Mouse (Mus musculus) cortical plate, adult 2 months (tissue): ENCODE results near the gene Vps50. TPM values are rescaled to one million over a fixed set of nuclear protein-coding genes. Genes with fewer than 3 reads are reported as not detected.
"Not testable (repeated sequence)": the region's sequence is repeated elsewhere in the genome, so short reads cannot be mapped to it uniquely, and the experiment has no call there.

Experiments used
- H3K27ac ChIP-seq: fragments of 200-500 bp; 2 replicates; pipeline ENCODE4 v1.5.1; 2012; ENCODE audit warnings: low read length, control low read depth, inconsistent platforms; ENCODE audit not compliant: insufficient read depth
- H3K4me1 ChIP-seq: fragments of 200-500 bp; 2 replicates; pipeline ENCODE4 v1.6.1; 2011; ENCODE audit warnings: low read length; ENCODE audit not compliant: control insufficient read depth, insufficient read depth
- H3K4me3 ChIP-seq: fragments of 200-500 bp; 2 replicates; pipeline ENCODE4 v1.5.1; 2011; ENCODE audit warnings: mild to moderate bottlenecking, low read length, control low read depth; ENCODE audit not compliant: insufficient read depth
- CTCF ChIP-seq: fragments of 200-500 bp; IDR thresholded peaks from 2 replicates; pipeline ENCODE4 v1.5.1; 2011; ENCODE audit warnings: mild to moderate bottlenecking, control low read depth, low read length; ENCODE audit not compliant: insufficient read depth; ENCODE audit errors: extremely low read depth
- POLR2A ChIP-seq: fragments of 200-500 bp; IDR thresholded peaks from 2 replicates; pipeline ENCODE4 v1.6.1; 2011; ENCODE audit warnings: mild to moderate bottlenecking, low read length, control low read depth; ENCODE audit not compliant: insufficient read depth; ENCODE audit errors: extremely low read depth
- polyA plus RNA-seq: library from polyadenylated mRNA; depleted of rRNA; stranded (reverse); fragments of >200 nt; gene quantifications from 2 replicates; pipeline ENCODE4 v1.2.3, GENCODE M21; 2012

Gene Vps50
- polyA plus RNA-seq, 1 experiment, result 33.9 TPM

DNA sequence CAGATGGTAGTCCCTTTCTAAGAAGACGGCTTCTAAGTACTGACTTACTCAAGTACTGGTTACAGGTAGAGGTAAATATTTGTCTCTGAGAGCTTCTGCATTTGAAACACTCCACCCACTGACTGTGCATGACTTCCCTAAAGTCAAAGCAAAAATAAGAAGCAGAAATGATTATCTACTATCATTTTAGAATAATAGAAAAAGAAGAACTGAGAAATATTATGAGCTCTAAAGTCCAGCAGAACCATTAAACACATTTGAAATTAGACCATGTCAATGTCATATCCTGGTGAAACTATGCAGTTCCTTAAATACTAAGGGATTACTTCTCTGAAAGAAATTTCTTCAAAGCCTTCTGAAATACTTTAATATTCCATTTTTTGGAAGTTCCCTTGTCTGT is 10.8 kb upstream of the Vps50 start:
- no peak for TF ChIP-seq CTCF
- TF ChIP-seq POLR2A, result no peak
- Histone ChIP-seq H3K4me3 (no peak overlapping the region), H3K27ac (no peak overlapping the region), H3K4me1 (no peaks in the 10 kb centered on the region)

DNA sequence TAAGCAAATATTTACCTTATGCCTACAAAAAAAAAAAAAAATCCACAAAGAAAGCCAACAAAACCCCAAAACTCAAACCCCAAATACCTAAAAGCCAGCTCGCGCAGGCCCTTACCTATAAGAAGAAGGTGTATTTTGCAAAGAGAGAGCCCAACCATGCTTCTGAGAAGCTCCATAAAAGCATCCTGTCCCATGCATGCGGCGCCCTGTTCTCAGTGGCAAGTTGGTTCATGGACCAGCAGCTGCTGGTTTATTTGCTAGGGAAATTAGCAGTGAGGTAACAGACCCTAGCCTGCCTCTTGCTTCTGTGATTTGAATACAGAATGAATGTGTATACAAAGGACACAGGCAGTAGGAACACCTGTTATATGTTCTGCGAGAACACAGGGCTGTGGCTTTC is 3.9 kb upstream of the Vps50 start:
- Histone ChIP-seq H3K4me3 (no peak overlapping the region), H3K4me1 (no peaks in the 10 kb centered on the region), H3K27ac (no peak overlapping the region)
- no peak for TF ChIP-seq CTCF
- TF ChIP-seq POLR2A, result no peak

DNA sequence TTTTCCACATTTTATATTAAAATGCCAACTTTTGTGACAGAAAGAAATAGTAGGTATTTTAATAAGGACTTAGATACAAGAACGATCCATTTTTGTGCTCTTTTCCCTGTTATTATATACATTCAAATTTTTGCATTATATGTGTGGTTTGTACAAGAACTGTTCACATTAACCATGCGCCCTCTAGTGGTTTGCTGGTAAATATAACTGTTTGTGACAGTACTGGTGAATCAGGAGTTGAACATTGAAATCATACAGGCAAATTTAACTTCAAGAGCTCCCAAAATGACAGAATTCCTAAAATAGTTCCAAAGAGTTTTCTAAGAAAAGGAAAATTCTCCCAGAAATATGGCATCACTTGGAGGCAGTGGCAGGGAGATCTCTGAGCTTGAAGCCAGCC is 2.0 kb upstream of the Vps50 start:
- Histone ChIP-seq H3K4me3 (no peak overlapping the region), H3K27ac (no peak overlapping the region), H3K4me1 (no peaks in the 10 kb centered on the region)
- no peak for TF ChIP-seq POLR2A
- TF ChIP-seq CTCF, result 0 out of 2 replicates have a peak, but pooled peaks have one; percentile 8

DNA sequence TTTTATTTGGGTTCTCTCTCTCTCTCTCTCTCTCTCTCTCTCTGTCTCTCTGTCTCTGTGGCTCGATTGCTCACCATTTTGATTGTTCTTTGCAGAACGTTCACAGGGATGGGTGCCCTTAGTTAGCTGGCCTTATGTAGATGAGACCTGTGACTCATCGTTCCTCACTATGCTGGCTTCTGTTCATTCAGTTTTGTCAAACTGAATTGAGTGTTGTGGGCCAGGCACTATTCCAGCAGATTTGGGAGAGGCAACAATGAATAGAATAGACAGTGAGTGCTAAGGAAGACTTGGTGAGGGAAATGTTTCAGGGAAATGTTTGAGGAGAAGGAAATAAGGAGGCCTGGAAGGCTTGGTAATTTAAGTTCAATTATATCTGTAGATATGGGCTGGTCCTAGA is 2.1 kb downstream of the Vps50 start:
- H3K4me3 ChIP-seq, result no peak overlapping the region
- no peaks in the 10 kb centered on the region for H3K4me1 ChIP-seq
- TF ChIP-seq POLR2A (no peak), CTCF (no peak)

DNA sequence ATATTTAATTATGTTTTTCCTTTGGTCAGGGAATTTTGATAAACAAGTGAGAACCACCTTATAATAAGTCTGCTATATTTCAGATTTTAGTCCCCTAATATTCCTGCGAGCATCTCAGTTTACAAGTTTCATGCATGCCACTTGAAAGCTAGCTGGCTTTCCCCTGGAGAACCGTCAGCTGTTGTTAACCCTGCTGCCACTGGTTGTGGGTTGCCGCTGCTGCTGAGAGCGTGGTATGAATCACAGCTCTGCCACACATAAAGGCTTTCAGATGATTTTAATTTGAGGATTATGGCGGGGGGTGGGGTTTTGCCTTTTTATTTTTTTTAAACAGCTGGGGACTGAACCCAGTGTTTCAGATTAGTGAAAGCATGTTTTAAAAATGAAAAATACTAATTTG is 7.1 kb downstream of the Vps50 start:
- H3K27ac ChIP-seq, result no peak overlapping the region
- no peak for TF ChIP-seq CTCF
- no peak for TF ChIP-seq POLR2A
- no peaks in the 10 kb centered on the region for H3K4me1 ChIP-seq
- H3K4me3 ChIP-seq, result no peak overlapping the region

More for the DNA sequence above, 2.1 kb downstream of the Vps50 start:
- no peak overlapping the region for H3K27ac ChIP-seq

DNA sequence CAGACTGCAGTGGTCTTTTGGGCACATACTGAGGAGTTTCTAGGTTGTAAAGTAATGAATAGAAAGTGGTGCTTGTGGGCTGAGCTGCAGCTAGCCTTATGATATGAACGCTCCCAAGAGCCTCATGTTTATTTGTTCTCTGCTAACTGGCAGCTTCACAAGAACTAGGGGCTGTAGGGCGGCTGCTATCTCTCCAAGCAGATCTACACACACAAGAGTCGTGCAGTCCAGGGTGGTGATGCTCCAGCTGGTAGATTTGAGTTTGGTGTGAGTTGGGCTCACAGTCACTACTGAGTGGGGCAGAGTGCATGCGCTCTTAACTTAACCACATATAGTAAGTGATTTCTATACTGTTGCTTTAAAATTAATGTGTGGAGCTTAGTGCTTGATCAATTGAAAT is 8.9 kb downstream of the Vps50 start:
- Histone ChIP-seq H3K4me3 (no peak overlapping the region), H3K27ac (no peak overlapping the region), H3K4me1 (no peaks in the 10 kb centered on the region)
- TF ChIP-seq POLR2A (no peak), CTCF (no peak)

DNA sequence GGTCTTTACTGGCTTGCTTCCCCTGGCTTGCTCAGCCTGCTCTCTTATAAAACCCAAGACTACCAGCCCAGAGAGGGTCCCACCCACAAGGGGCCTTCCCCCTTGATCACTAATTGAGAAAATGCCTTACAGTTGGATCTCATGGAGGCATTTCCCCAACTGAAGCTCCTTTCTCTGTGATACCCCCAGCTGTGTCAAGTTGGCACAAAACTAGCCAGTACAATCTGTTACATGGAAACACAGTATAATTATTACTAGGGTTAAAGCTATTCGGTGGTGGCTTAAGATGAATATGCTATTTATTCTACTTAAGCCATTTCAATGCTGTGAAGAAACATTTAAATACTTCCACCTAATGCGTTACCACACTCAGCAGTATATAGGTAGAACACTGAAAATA is 10.0 kb downstream of the Vps50 start:
- H3K4me1 ChIP-seq, H3K4me3 ChIP-seq, H3K27ac ChIP-seq: not testable (repeated sequence)

DNA sequence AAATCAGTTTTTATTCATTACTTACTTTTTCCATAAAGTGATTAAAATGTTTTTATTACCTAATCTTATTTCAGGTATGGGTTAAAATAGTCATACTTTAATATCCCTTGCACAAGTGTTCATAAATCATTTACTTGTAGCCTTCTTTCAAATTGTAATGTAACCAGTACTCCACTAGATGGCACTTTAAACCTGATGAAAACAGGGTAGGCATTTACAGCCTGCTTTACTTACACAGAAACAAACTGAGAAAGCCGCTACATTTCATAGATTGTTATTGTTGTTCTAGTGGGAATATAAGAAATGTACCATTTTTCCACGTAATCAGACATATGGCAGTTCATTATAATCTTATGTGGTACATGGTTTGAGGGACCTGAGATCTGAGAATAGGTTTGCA is 11.6 kb downstream of the Vps50 start:
- H3K4me3 ChIP-seq, result no peak overlapping the region
- TF ChIP-seq CTCF (no peak), POLR2A (no peak)
- no peak overlapping the region for H3K27ac ChIP-seq
- no peaks in the 10 kb centered on the region for H3K4me1 ChIP-seq

DNA sequence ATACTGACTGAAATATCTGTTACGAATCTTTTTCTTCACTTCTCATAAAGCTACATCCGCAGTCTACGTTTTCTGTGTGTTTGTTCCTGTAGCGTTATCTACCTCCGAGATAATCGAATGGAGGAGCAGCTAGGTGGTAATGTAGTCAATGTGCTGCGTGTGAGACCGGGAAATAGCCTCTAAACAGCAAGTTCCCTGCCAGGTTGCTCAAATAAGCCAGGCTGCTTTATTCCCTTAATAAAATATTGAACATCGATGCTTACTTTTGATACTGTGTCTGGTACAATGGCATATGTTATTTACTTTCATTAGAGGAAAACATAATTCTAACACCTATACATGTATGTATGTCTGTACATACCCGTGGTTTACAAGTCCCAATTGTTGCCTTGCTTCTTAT is 12.9 kb downstream of the Vps50 start:
- Histone ChIP-seq H3K4me1 (no peaks in the 10 kb centered on the region), H3K27ac (no peak overlapping the region), H3K4me3 (no peak overlapping the region)
- TF ChIP-seq POLR2A, result no peak
- no peak for TF ChIP-seq CTCF

DNA sequence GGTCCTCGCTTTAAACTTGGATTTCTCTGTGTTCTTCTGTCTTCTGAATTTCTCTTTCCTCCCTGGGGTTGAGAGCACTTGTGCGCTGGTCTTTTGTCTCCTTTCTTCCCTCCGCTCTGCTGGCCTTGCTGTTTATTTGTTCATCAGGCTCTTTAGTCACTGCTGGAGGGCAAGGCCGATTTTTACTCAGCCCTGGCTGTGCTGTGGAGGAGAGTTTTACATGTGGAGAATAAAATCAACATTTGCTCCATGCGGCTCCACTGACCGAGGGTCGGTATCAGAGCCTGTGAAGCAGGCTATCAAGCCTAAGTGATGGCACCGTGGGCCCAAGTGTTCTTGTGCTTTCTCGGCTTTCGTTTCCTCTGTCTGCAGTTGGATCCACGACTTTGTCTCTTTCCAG is 13.4 kb downstream of the Vps50 start:
- H3K4me3 ChIP-seq, result no peak overlapping the region
- peak overlapping the region; percentile 23; the same call in 1 of the 2 replicates for H3K27ac ChIP-seq
- TF ChIP-seq CTCF, result no peak
- no peak for TF ChIP-seq POLR2A

DNA sequence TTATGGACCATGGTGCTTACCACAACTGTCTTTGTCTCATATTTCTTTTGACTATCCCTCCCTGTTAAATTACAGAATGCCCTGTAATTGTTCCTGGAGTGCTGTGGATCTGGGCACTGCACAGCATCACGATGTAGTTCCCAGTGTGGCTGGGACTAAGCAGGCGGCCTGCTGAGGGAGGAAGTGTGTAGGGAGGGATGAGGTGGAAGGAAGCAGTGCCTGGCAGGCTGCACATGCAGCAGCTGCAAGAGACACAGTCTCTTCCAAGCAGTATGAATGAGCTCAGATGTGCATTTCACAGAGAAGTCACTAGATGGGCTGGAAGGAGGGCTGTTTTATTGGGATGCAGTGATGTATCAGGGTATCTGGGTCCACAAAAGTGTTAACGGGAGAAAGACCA is 14.4 kb downstream of the Vps50 start:
- Histone ChIP-seq H3K4me3 (no peak overlapping the region), H3K27ac (no peak overlapping the region), H3K4me1 (no peaks in the 10 kb centered on the region)
- TF ChIP-seq POLR2A (0 out of 2 replicates have a peak, but pooled peaks have one; percentile 10), CTCF (no peak)

More for the DNA sequence above, 13.4 kb downstream of the Vps50 start:
- no peaks in the 10 kb centered on the region for H3K4me1 ChIP-seq
